Mouse (Mus musculus) G1E (cell line): ENCODE measurements around the gene Myo18a.

Source experiments
- CTCF ChIP-seq: IDR thresholded peaks from 2 replicates; pipeline ENCODE4 v1.5.1; 2012; ENCODE audit warnings: low read depth, low read length, inconsistent platforms, mixed read lengths
- GATA1 ChIP-seq: IDR thresholded peaks from 2 replicates; pipeline ENCODE4 v1.6.1; 2012; ENCODE audit warnings: borderline replicate concordance, low read length, inconsistent platforms, mixed read lengths
- POLR2AphosphoS5 ChIP-seq: IDR thresholded peaks from 2 replicates; pipeline ENCODE4 v1.6.1; 2012; ENCODE audit warnings: low read depth, low read length, inconsistent platforms; ENCODE audit not compliant: insufficient replicate concordance
- TAL1 ChIP-seq: conservative IDR thresholded peaks from 2 replicates; pipeline ENCODE4 v1.6.1; 2012; ENCODE audit warnings: low read depth, low read length, inconsistent platforms, mixed read lengths

DNA sequence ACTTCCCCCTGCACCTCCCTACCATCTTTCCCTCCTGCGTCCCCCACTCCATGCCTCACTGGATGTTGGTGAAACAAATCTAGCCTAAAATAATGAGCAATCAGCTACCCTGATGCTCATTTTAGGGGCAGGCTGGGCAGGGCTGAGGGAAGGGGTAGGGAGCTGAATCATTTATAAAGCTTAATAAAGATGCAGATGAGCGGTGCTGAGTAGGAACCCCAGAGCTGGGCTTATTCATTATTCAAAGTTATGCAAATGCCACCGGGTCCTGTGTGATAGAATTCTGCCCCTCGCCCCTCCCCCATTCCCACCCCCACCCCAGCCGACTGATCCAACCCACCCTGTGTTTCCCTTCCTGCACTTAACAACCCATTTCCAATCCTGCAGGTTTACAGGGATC, 112.2 kb downstream of the Myo18a start:
- no peak for TF ChIP-seq CTCF
- TF ChIP-seq TAL1: no peak
- no peak for TF ChIP-seq GATA1
- TF ChIP-seq POLR2AphosphoS5: no peak
